Mouse (Mus musculus): Measurements from ENCODE around the gene Kcnn1.

- TF ChIP-seq CTCF (IDR thresholded peaks at IDR 0.05; ENCODE audit: low read depth, low read length) (peak; percentile 99), EP300 (IDR thresholded peaks at IDR 0.05; ENCODE audit: insufficient read depth, low read depth, low read length) (peak; percentile 33; the same call in 1 of the 2 replicates)
Observed at GRCm38 (mm10) chr8:70821399-70821962, 41.6 kb downstream of the Kcnn1 start.
